In genomic region chr11:89145281-89145945, GRCm38 (mm10) we compare ENCODE assay signal across 14 mouse cellular contexts.
DNase-seq lines count a peak whose midpoint lies in the region; ATAC-seq and TF ChIP-seq lines count a peak whose summit lies in the region.
"Had no signal": no experiment of that assay in that cellular context is flagged by ENCODE, and none has a peak within 500 bp of the region (broad histone marks: within the 10 kb centered on the region; RNA-seq: fewer than 3 reads in every experiment).

No protein-coding gene starts in this region.

- H3K27me3 ChIP-seq in heart, embryonic 15.5 days: no peaks in the 10 kb centered on the region
- no peaks in the 10 kb centered on the region for H3K27me3 ChIP-seq in lung, embryonic 16.5 days (ENCODE audit: control insufficient read depth, insufficient read depth, low read depth, low read length)
- H3K27me3 ChIP-seq in lung, postnatal 0 days (replicated peaks; ENCODE audit: insufficient read depth, low read length): no peaks in the 10 kb centered on the region

- H3K9ac ChIP-seq in heart, embryonic 15.5 days: 0 out of 2 replicates have a peak overlapping the region, but pooled peaks have one; percentile 7
- no peak overlapping the region for H3K9ac ChIP-seq in lung, embryonic 16.5 days (ENCODE audit: low read length)
- no peak overlapping the region for H3K9ac ChIP-seq in lung, postnatal 0 days (replicated peaks; ENCODE audit: low read depth)

- H3K27ac ChIP-seq in heart, embryonic 15.5 days: peak overlapping the region; percentile 61
- H3K27ac ChIP-seq in lung, embryonic 16.5 days (ENCODE audit: low read length): no peak overlapping the region
- H3K27ac ChIP-seq in lung, postnatal 0 days (ENCODE audit: low read length): no peak overlapping the region
- H3K27ac ChIP-seq: gastrocnemius, adult 2 months had no signal

- intact Hi-C loops in heart, postnatal 10 days (cut with DNase I): no loop called here
- intact Hi-C loops in gastrocnemius, postnatal 36 days (cut with DNase I): no loop called here

- TF ChIP-seq EP300 in lung, postnatal 0 days (IDR thresholded peaks at IDR 0.05): no peak

- no peak for TF ChIP-seq CTCF in lung, postnatal 0 days (IDR thresholded peaks at IDR 0.05)

- no peak overlapping the region for H3K4me3 ChIP-seq in heart, embryonic 15.5 days
- no peak overlapping the region for H3K4me3 ChIP-seq in lung, embryonic 16.5 days (ENCODE audit: low read length)
- no peak overlapping the region for H3K4me3 ChIP-seq in lung, postnatal 0 days (ENCODE audit: low read depth, low read length)
- H3K4me3 ChIP-seq: gastrocnemius, adult 2 months had no signal

- peak; percentile 67 for ATAC-seq in heart, embryonic 15.5 days (replicated peaks; ENCODE audit: insufficient number of reproducible peaks, insufficient read depth, low FRiP score, low read depth)
- ATAC-seq in lung, embryonic 16.5 days (ENCODE audit: low read depth): 0 out of 2 replicates have a peak, but pooled peaks have one; percentile 36
- ATAC-seq in lung, postnatal 0 days: no peak
- peak; percentile 83 for ATAC-seq in common myeloid progenitor, adult 5-6 weeks (replicated peaks; ENCODE audit: low read depth, poor library complexity, severe bottlenecking)

- peak overlapping the region; percentile 52 for H3K4me2 ChIP-seq in heart, embryonic 15.5 days
- peak overlapping the region; percentile 14; the same call in 1 of the 2 replicates for H3K4me2 ChIP-seq in lung, embryonic 16.5 days (ENCODE audit: low read depth, low read length)
- H3K4me2 ChIP-seq in lung, postnatal 0 days (replicated peaks; ENCODE audit: low read depth, low read length): no peak overlapping the region

- H3K36me3 ChIP-seq in heart, embryonic 15.5 days: no peaks in the 10 kb centered on the region
- H3K36me3 ChIP-seq in lung, embryonic 16.5 days (ENCODE audit: control insufficient read depth, insufficient read depth, low read length): no peaks in the 10 kb centered on the region
- H3K36me3 ChIP-seq in lung, postnatal 0 days (ENCODE audit: insufficient read depth, low read length): no peaks in the 10 kb centered on the region

- DNase-seq in heart, postnatal 10 days: no peak
- DNase-seq in lung, postnatal 0 days (ENCODE audit: low spot score): no peak
- peak; percentile 47 to 63 for DNase-seq in natural killer cell, adult 2 months (ENCODE audit: low spot score in 2 of 2)
- DNase-seq in gastrocnemius, postnatal 36 days: no peak
- no peak for DNase-seq in adrenal gland, postnatal 36 days
- DNase-seq: adrenal gland, adult 2 months; cerebellum, adult 18-20 months; gastrocnemius, adult 2 months; kidney, adult 8-10 months; lung, postnatal 10 days; thymus, postnatal 25 days had no signal

- H3K9me3 ChIP-seq in heart, embryonic 15.5 days (replicated peaks): no peaks in the 10 kb centered on the region
- no peaks in the 10 kb centered on the region for H3K9me3 ChIP-seq in lung, embryonic 16.5 days (ENCODE audit: control insufficient read depth, low read length)
- no peaks in the 10 kb centered on the region for H3K9me3 ChIP-seq in lung, postnatal 0 days (ENCODE audit: low read length)

- 29% methylated on average over 19 of the region's 19 CpGs for WGBS in heart, embryonic 15.5 days
- 36% methylated on average over 19 of the region's 19 CpGs for WGBS in lung, embryonic 16.5 days
- WGBS in lung, postnatal 0 days: 47% methylated on average over 19 of the region's 19 CpGs

- peaks cover 11% of the 10 kb centered on the region for H3K4me1 ChIP-seq in heart, embryonic 15.5 days (replicated peaks)
- peaks cover 4% of the 10 kb centered on the region for H3K4me1 ChIP-seq in lung, embryonic 16.5 days (replicated peaks; ENCODE audit: control insufficient read depth, insufficient read depth, low read length)
- no peaks in the 10 kb centered on the region for H3K4me1 ChIP-seq in lung, postnatal 0 days (ENCODE audit: insufficient read depth, low read depth, low read length)

Comparison
In these comparisons a context has a peak if more than half of its experiments do, and no peak if none do; other contexts are left out.
1. DNase-seq: peak in natural killer cell, adult 2 months (2 of 2); none in heart, postnatal 10 days (0 of 2), lung, postnatal 0 days (single experiment), gastrocnemius, postnatal 36 days (0 of 2) and adrenal gland, postnatal 36 days (0 of 2).